Mouse (Mus musculus) hindbrain, embryonic 15.5 days (tissue): ENCODE results near the gene Emc7. TPM values are rescaled to one million over a fixed set of nuclear protein-coding genes. Genes with fewer than 3 reads are reported as not detected.

Source experiments
- ATAC-seq: fragments of 200-750 bp; cut with Nextera tagmentation; 2 replicates; pipeline ENCODE4 v1.8.0; 2017; ENCODE audit warnings: low read depth, moderate number of reproducible peaks, moderate TSS enrichment; ENCODE audit not compliant: low FRiP score
- H3K27ac ChIP-seq: fragments of 300-500 bp; sonication (generic); replicated peaks from 2 replicates; pipeline ENCODE4 v1.5.1; 2015; ENCODE audit warnings: mild to moderate bottlenecking, inconsistent platforms
- H3K27me3 ChIP-seq: fragments of 300-500 bp; sonication (generic); 2 replicates; pipeline ENCODE4 v1.6.1; 2015; ENCODE audit warnings: control low read depth, inconsistent platforms
- H3K36me3 ChIP-seq: fragments of 300-500 bp; sonication (generic); 2 replicates; pipeline ENCODE4 v1.6.1; 2015; ENCODE audit warnings: control low read depth, inconsistent platforms
- H3K4me1 ChIP-seq: fragments of 300-500 bp; sonication (generic); replicated peaks from 2 replicates; pipeline ENCODE4 v1.6.1; 2015; ENCODE audit warnings: control low read depth, inconsistent platforms
- H3K4me2 ChIP-seq: fragments of 300-500 bp; sonication (generic); 2 replicates; pipeline ENCODE4 v1.6.1; 2015; ENCODE audit warnings: moderate library complexity, mild to moderate bottlenecking, inconsistent platforms
- H3K4me3 ChIP-seq: fragments of 300-500 bp; sonication (generic); 2 replicates; pipeline ENCODE4 v1.5.1; 2015; ENCODE audit warnings: mild to moderate bottlenecking, inconsistent platforms
- H3K9ac ChIP-seq: fragments of 300-500 bp; sonication (generic); 2 replicates; pipeline ENCODE4 v1.6.1; 2015; ENCODE audit warnings: inconsistent platforms
- H3K9me3 ChIP-seq: fragments of 300-500 bp; sonication (generic); 2 replicates; pipeline ENCODE4 v1.6.1; 2016; ENCODE audit warnings: control low read depth, inconsistent platforms
- WGBS: fragments of 180-500 bp; shearing (Covaris S2); methylation state at CpG from one replicate; pipeline ENCODE4 v1.1.7; 2015; 5-methylcytosine and 5-hydroxymethylcytosine counted together
- polyA plus RNA-seq: library from polyadenylated mRNA; unstranded; fragments of >200 nt; fragmentation: Nextera tagmentation; extraction: Ambion mirVana; gene quantifications from 2 replicates; pipeline ENCODE4 v1.2.1, GENCODE M21; 2015

Gene Emc7
- polyA plus RNA-seq, 1 experiment from 2014 or later = 22.9 TPM

- Histone ChIP-seq H3K9me3 (no peaks in the 10 kb centered on the region), H3K4me2 (no peak overlapping the region), H3K9ac (no peak overlapping the region), H3K36me3 (no peaks in the 10 kb centered on the region), H3K27me3 (no peaks in the 10 kb centered on the region), H3K27ac (no peak overlapping the region), H3K4me1 (no peaks in the 10 kb centered on the region), H3K4me3 (no peak overlapping the region)
- WGBS = 4% methylated on average over 2 of the region's 2 CpGs
- 0 out of 2 replicates have a peak, but pooled peaks have one; percentile 42 for ATAC-seq
These were observed 26.8 kb downstream of the Emc7 start for GRCm38 (mm10) chr2:112481564-112481963.

- no peak overlapping the region for H3K4me2 ChIP-seq
- H3K4me1 ChIP-seq = no peaks in the 10 kb centered on the region
- no peak for ATAC-seq
- H3K27me3 ChIP-seq = no peaks in the 10 kb centered on the region
- no peak overlapping the region for H3K4me3 ChIP-seq
- 78% methylated on average over 5 of the region's 5 CpGs for WGBS
- H3K36me3 ChIP-seq = no peaks in the 10 kb centered on the region
- H3K9ac ChIP-seq = no peak overlapping the region
- H3K9me3 ChIP-seq = no peaks in the 10 kb centered on the region
- no peak overlapping the region for H3K27ac ChIP-seq
These were observed 27.9 kb downstream of the Emc7 start for GRCm38 (mm10) chr2:112482533-112483333.

- Histone ChIP-seq H3K27me3 (no peaks in the 10 kb centered on the region), H3K4me3 (no peak overlapping the region), H3K4me1 (no peaks in the 10 kb centered on the region), H3K27ac (no peak overlapping the region), H3K4me2 (no peak overlapping the region), H3K9me3 (no peaks in the 10 kb centered on the region), H3K36me3 (no peaks in the 10 kb centered on the region), H3K9ac (no peak overlapping the region)
- ATAC-seq = no peak
- 69% methylated on average over 2 of the region's 2 CpGs for WGBS
These were observed 28.5 kb downstream of the Emc7 start for GRCm38 (mm10) chr2:112483334-112483651.

GRCm38 (mm10) chr2:112484886-112485285 lies 30.1 kb downstream of the Emc7 start:
- Histone ChIP-seq H3K36me3 (no peaks in the 10 kb centered on the region), H3K9ac (no peak overlapping the region), H3K4me1 (no peaks in the 10 kb centered on the region), H3K27ac (no peak overlapping the region), H3K9me3 (no peaks in the 10 kb centered on the region), H3K4me2 (no peak overlapping the region), H3K4me3 (no peak overlapping the region), H3K27me3 (no peaks in the 10 kb centered on the region)
- WGBS = 87% methylated on average over 2 of the region's 2 CpGs
- no peak for ATAC-seq

GRCm38 (mm10) chr2:112490483-112491196 lies 35.8 kb downstream of the Emc7 start:
- no peak for ATAC-seq
- WGBS = 77% methylated on average over 11 of the region's 11 CpGs

GRCm38 (mm10) chr2:112491629-112492028 lies 36.8 kb downstream of the Emc7 start:
- no peak overlapping the region for H3K9ac ChIP-seq
- no peaks in the 10 kb centered on the region for H3K27me3 ChIP-seq
- no peak overlapping the region for H3K4me3 ChIP-seq
- peaks cover 14% of the 10 kb centered on the region for H3K4me1 ChIP-seq
- no peak overlapping the region for H3K27ac ChIP-seq
- no peaks in the 10 kb centered on the region for H3K9me3 ChIP-seq
- no peaks in the 10 kb centered on the region for H3K36me3 ChIP-seq
- 61% methylated on average over 5 of the region's 5 CpGs for WGBS
- no peak for ATAC-seq
- H3K4me2 ChIP-seq = no peak overlapping the region

More at GRCm38 (mm10) chr2:112490483-112491196, 35.8 kb downstream of the Emc7 start:
- Histone ChIP-seq H3K4me2 (no peak overlapping the region), H3K4me1 (peaks cover 14% of the 10 kb centered on the region), H3K4me3 (no peak overlapping the region), H3K27ac (no peak overlapping the region), H3K9me3 (no peaks in the 10 kb centered on the region), H3K9ac (no peak overlapping the region), H3K36me3 (no peaks in the 10 kb centered on the region), H3K27me3 (no peaks in the 10 kb centered on the region)

GRCm38 (mm10) chr2:112492431-112492855 lies 37.6 kb downstream of the Emc7 start:
- Histone ChIP-seq H3K4me1 (peaks cover 14% of the 10 kb centered on the region), H3K27ac (peak overlapping the region; percentile 97), H3K4me3 (peak overlapping the region; percentile 94), H3K27me3 (no peaks in the 10 kb centered on the region), H3K36me3 (no peaks in the 10 kb centered on the region), H3K9me3 (no peaks in the 10 kb centered on the region), H3K9ac (peak overlapping the region; percentile 98), H3K4me2 (peak overlapping the region; percentile 63)
- 5% methylated on average over 9 of the region's 9 CpGs for WGBS
- ATAC-seq = 0 out of 2 replicates have a peak, but pooled peaks have one; percentile 0

- H3K4me1 ChIP-seq = peaks cover 14% of the 10 kb centered on the region
- peak within 1 kb of the TSS; percentile 98 for H3K9ac ChIP-seq
- no peaks in the 10 kb centered on the region for H3K27me3 ChIP-seq
- no peaks in the 10 kb centered on the region for H3K36me3 ChIP-seq
- H3K27ac ChIP-seq = peak within 1 kb of the TSS; percentile 97
- H3K4me3 ChIP-seq = peak within 1 kb of the TSS; percentile 94
- WGBS = under 1% methylated on average over 65 of the region's 87 CpGs
- H3K9me3 ChIP-seq = no peaks in the 10 kb centered on the region
- H3K4me2 ChIP-seq = peak within 1 kb of the TSS; percentile 63
- ATAC-seq = peak; percentile 97
These were observed 38.2 kb downstream of the Emc7 start, which contains the start of gene Aven for GRCm38 (mm10) chr2:112492856-112493538. TSS of gene Aven (plus strand) at chr2:112492964.

- H3K36me3 ChIP-seq = no peaks in the 10 kb centered on the region
- peak overlapping the region; percentile 63 for H3K4me2 ChIP-seq
- peak overlapping the region; percentile 94 for H3K4me3 ChIP-seq
- peaks cover 14% of the 10 kb centered on the region for H3K4me1 ChIP-seq
- ATAC-seq = peak; percentile 17
- 48% methylated on average over 11 of the region's 11 CpGs for WGBS
- H3K9ac ChIP-seq = peak overlapping the region; percentile 98
- no peaks in the 10 kb centered on the region for H3K27me3 ChIP-seq
- no peaks in the 10 kb centered on the region for H3K9me3 ChIP-seq
- peak overlapping the region; percentile 97 for H3K27ac ChIP-seq
These were observed 38.9 kb downstream of the Emc7 start for GRCm38 (mm10) chr2:112493539-112494260.

- Histone ChIP-seq H3K36me3 (no peaks in the 10 kb centered on the region), H3K4me1 (peaks cover 6% of the 10 kb centered on the region), H3K9ac (no peak overlapping the region), H3K4me3 (no peak overlapping the region), H3K9me3 (no peaks in the 10 kb centered on the region), H3K4me2 (no peak overlapping the region), H3K27me3 (no peaks in the 10 kb centered on the region), H3K27ac (no peak overlapping the region)
- no peak for ATAC-seq
- 72% methylated on average over 7 of the region's 7 CpGs for WGBS
These were observed 43.1 kb downstream of the Emc7 start for GRCm38 (mm10) chr2:112497851-112498250.

- H3K36me3 ChIP-seq = no peaks in the 10 kb centered on the region
- no peak overlapping the region for H3K9ac ChIP-seq
- no peak overlapping the region for H3K4me3 ChIP-seq
- peaks cover 2% of the 10 kb centered on the region; the same call in 1 of the 2 replicates for H3K4me1 ChIP-seq
- WGBS = 5% methylated on average over 6 of the region's 6 CpGs
- H3K4me2 ChIP-seq = no peak overlapping the region
- H3K27me3 ChIP-seq = no peaks in the 10 kb centered on the region
- ATAC-seq = peak; percentile 95
- H3K9me3 ChIP-seq = no peaks in the 10 kb centered on the region
- no peak overlapping the region for H3K27ac ChIP-seq
These were observed 46.4 kb downstream of the Emc7 start for GRCm38 (mm10) chr2:112501209-112501608.
